Mouse (Mus musculus) hindbrain, postnatal 0 days (tissue): ENCODE data around the gene Gm45837. TPM values are rescaled to one million over a fixed set of nuclear protein-coding genes. Genes with fewer than 3 reads are reported as not detected.

Source experiments
- ATAC-seq: fragments of 200-750 bp; cut with Nextera tagmentation; 2 replicates; pipeline ENCODE4 v1.8.0; 2017; ENCODE audit warnings: mild to moderate bottlenecking, moderate TSS enrichment, moderate library complexity
- DNase-seq: peaks from one replicate; pipeline ENCODE4 v3.0.0-alpha.2; 2015; ENCODE audit warnings: low spot score
- H3K27ac ChIP-seq: fragments of 300-500 bp; sonication (generic); 2 replicates; pipeline ENCODE4 v1.5.1; 2014; ENCODE audit warnings: mild to moderate bottlenecking
- H3K27me3 ChIP-seq: fragments of 300-500 bp; sonication (generic); 2 replicates; pipeline ENCODE4 v1.6.1; 2014; ENCODE audit warnings: low read length, mixed read lengths; ENCODE audit not compliant: insufficient read depth
- H3K36me3 ChIP-seq: fragments of 300-500 bp; sonication (generic); 2 replicates; pipeline ENCODE4 v1.6.1; 2014; ENCODE audit warnings: low read length, mixed read lengths; ENCODE audit not compliant: insufficient read depth
- H3K4me1 ChIP-seq: fragments of 300-500 bp; sonication (generic); 2 replicates; pipeline ENCODE4 v1.6.1; 2014; ENCODE audit warnings: antibody characterized with exemption, low read length, mixed read lengths; ENCODE audit not compliant: insufficient read depth
- H3K4me2 ChIP-seq: fragments of 300-500 bp; sonication (generic); 2 replicates; pipeline ENCODE4 v1.6.1; 2014; ENCODE audit warnings: low read depth, mild to moderate bottlenecking, low read length, moderate library complexity, mixed read lengths
- H3K4me3 ChIP-seq: fragments of 300-500 bp; sonication (generic); 2 replicates; pipeline ENCODE4 v1.5.1; 2014; ENCODE audit warnings: low read length
- H3K9ac ChIP-seq: fragments of 300-500 bp; sonication (generic); replicated peaks from 2 replicates; pipeline ENCODE4 v1.6.1; 2014; ENCODE audit warnings: mild to moderate bottlenecking, low read length, moderate library complexity, mixed read lengths
- H3K9me3 ChIP-seq: fragments of 300-500 bp; sonication (generic); 2 replicates; pipeline ENCODE4 v1.6.1; 2016; ENCODE audit warnings: low read length, mixed read lengths
- CTCF ChIP-seq: IDR thresholded peaks from 2 replicates; pipeline ENCODE4 v1.5.1; 2016; ENCODE audit warnings: antibody characterized with exemption, control low read depth, low read depth
- WGBS: fragments of 180-500 bp; shearing (Covaris S2); extraction: QIAGEN DNeasy Blood & Tissue Kit; methylation state at CpG from one replicate; pipeline ENCODE4 v1.1.7; 2014; 5-methylcytosine and 5-hydroxymethylcytosine counted together
- polyA plus RNA-seq: library from polyadenylated mRNA; unstranded; fragments of >200 nt; fragmentation: Nextera tagmentation; extraction: Ambion mirVana; gene quantifications from 2 replicates; pipeline ENCODE4 v1.2.1, GENCODE M21; 2015
- total RNA-seq: library from RNA; depleted of rRNA; stranded (reverse); fragments of >200 nt; gene quantifications from 2 replicates; pipeline ENCODE4 v1.2.3, GENCODE M21; 2014

The Gm45837 gene
- total and polyA plus RNA-seq, 2 experiments from 2014 or later, result not detected

DNA sequence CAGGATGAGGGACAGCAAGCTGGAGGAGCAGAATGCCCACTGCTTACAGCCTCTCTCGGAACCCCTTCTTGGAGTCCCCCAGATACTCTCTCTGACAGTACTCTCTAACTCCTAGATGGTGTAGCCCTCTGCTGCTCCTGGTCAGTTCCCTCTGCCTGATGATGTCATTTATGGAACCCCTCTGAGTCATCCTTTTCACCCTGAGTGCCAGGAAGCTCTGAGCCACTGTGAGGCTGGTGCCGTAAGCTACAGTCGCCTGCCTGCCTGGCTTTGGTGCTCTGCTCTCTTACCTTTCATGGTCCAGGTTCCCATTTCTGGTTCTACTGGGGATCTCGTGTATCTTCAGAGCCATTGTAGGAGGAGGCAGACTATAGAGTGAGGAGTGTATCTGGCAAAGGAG is 13.5 kb upstream of the Gm45837 start:
- no peak for ATAC-seq
- H3K9me3 ChIP-seq, result no peaks in the 10 kb centered on the region

DNA sequence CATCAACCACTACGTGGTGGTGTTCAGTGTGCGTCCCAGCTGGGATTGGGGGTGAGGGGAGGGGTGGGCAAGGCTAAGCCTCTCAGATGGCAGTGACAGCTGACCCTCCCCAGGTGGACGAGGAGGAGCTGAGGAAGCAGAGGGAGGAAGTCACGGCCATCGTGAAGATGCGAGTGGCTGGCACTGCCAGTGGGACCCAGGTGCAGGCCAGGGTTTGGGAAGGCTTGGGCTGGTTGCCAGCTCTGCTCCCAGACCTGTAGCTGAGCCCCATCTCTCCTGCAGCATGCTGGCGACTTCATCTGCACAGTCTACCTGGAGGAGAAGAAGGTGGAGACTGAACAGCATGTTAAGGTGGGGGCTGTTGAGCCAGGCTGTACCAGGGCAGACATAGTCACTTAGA is 9.2 kb upstream of the Gm45837 start:
- 68% methylated on average over 7 of the region's 7 CpGs for WGBS

More for the DNA sequence above, 13.5 kb upstream of the Gm45837 start:
- no peak overlapping the region for H3K27ac ChIP-seq
- 90% methylated on average over 4 of the region's 4 CpGs for WGBS
- 0 out of 2 replicates have a peak, but pooled peaks cover 3% of the 10 kb centered on the region for H3K4me1 ChIP-seq
- H3K36me3 ChIP-seq, result peaks cover 9% of the 10 kb centered on the region; the same call in 1 of the 2 replicates
- no peak overlapping the region for H3K4me3 ChIP-seq
- no peak for DNase-seq
- H3K27me3 ChIP-seq, result no peaks in the 10 kb centered on the region
- no peak for TF ChIP-seq CTCF
- no peak overlapping the region for H3K9ac ChIP-seq
- no peak overlapping the region for H3K4me2 ChIP-seq

DNA sequence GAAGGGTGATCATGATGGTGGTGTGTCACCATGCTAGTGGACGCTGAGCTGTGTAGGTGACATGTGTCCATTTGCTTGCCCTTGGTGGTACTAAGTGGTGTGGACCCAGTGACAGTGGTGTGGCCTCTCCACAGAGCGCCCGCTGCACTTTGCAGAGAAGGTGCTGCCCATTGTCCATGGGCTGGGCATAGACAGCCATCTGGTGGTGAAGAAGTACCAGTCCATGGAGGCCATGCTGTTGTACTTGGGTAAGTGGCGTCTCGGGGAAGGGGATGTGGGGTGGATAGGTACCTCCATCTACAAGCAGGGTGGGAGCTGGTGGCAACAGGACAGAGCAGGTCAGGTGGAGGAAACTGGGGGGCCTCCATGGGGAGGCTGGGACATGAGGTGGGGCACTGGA is 6.9 kb upstream of the Gm45837 start:
- Histone ChIP-seq H3K9me3 (no peaks in the 10 kb centered on the region), H3K27me3 (no peaks in the 10 kb centered on the region), H3K27ac (no peak overlapping the region), H3K4me2 (no peak overlapping the region), H3K4me1 (no peaks in the 10 kb centered on the region), H3K36me3 (peaks cover 9% of the 10 kb centered on the region; the same call in 1 of the 2 replicates), H3K4me3 (no peak overlapping the region), H3K9ac (no peak overlapping the region)
- WGBS, result 94% methylated on average over 5 of the region's 5 CpGs
- TF ChIP-seq CTCF, result peak; percentile 50
- ATAC-seq (no peak), DNase-seq (no peak)

More for the DNA sequence above, 9.2 kb upstream of the Gm45837 start:
- peaks cover 9% of the 10 kb centered on the region; the same call in 1 of the 2 replicates for H3K36me3 ChIP-seq
- no peaks in the 10 kb centered on the region for H3K9me3 ChIP-seq
- no peak for ATAC-seq
- H3K9ac ChIP-seq, result no peak overlapping the region
- no peaks in the 10 kb centered on the region for H3K27me3 ChIP-seq
- no peak for DNase-seq
- H3K4me2 ChIP-seq, result no peak overlapping the region
- no peak for TF ChIP-seq CTCF
- no peak overlapping the region for H3K27ac ChIP-seq
- H3K4me3 ChIP-seq, result no peak overlapping the region
- no peaks in the 10 kb centered on the region for H3K4me1 ChIP-seq

DNA sequence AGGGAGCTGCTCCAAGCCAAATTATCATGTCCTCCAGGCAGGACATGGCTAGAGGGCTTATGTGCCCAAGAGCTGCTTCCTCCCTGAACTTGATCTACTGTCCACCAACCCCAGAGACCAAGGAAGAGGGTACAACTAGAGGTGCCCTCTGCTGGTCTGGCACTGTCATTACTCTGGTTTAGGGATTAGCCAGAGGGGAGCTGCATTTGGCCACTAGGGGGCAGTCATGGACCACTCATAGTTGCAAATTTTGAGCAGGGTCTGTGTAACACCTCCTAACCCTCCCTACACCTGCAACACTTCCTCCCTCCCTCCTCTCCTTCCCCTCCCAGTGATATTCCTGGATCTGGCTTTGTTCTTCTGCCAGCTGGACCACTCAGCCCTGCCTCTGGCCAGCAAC is 2.1 kb downstream of the Gm45837 start:
- peak; percentile 100 for TF ChIP-seq CTCF
- Histone ChIP-seq H3K9me3 (no peaks in the 10 kb centered on the region), H3K9ac (no peak overlapping the region), H3K4me3 (no peak overlapping the region), H3K27me3 (no peaks in the 10 kb centered on the region), H3K27ac (no peak overlapping the region), H3K4me1 (peaks cover 9% of the 10 kb centered on the region), H3K4me2 (no peak overlapping the region), H3K36me3 (no peaks in the 10 kb centered on the region)
- DNase-seq (peak; percentile 93), ATAC-seq (peak; percentile 75)

DNA sequence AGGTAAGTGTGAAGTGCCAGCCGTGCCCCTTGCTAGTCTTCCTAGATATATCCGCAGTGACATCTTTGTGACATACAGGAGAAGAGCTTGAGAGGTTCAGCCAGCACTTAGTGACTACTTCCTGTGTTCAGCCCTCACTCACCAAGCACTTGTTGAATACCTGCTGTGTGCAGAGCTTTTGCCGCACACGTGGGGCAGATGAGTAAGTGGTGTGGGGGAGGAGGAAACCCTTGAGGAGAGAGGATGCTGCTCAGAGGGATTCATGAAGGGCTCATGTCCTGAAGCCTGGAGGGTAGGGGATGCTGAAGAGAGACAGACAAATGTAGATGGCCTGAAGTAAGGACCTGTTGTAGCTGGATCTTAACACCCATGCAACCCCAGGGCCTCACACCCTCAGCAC is 3.5 kb downstream of the Gm45837 start:
- Histone ChIP-seq H3K4me1 (peaks cover 9% of the 10 kb centered on the region), H3K27ac (no peak overlapping the region; the same call in 1 of the 2 replicates), H3K36me3 (no peaks in the 10 kb centered on the region), H3K4me3 (no peak overlapping the region), H3K27me3 (no peaks in the 10 kb centered on the region), H3K9me3 (no peaks in the 10 kb centered on the region), H3K4me2 (no peak overlapping the region), H3K9ac (no peak overlapping the region)
- WGBS, result 59% methylated on average over 4 of the region's 4 CpGs
- no peak for DNase-seq
- no peak for ATAC-seq
- no peak for TF ChIP-seq CTCF

DNA sequence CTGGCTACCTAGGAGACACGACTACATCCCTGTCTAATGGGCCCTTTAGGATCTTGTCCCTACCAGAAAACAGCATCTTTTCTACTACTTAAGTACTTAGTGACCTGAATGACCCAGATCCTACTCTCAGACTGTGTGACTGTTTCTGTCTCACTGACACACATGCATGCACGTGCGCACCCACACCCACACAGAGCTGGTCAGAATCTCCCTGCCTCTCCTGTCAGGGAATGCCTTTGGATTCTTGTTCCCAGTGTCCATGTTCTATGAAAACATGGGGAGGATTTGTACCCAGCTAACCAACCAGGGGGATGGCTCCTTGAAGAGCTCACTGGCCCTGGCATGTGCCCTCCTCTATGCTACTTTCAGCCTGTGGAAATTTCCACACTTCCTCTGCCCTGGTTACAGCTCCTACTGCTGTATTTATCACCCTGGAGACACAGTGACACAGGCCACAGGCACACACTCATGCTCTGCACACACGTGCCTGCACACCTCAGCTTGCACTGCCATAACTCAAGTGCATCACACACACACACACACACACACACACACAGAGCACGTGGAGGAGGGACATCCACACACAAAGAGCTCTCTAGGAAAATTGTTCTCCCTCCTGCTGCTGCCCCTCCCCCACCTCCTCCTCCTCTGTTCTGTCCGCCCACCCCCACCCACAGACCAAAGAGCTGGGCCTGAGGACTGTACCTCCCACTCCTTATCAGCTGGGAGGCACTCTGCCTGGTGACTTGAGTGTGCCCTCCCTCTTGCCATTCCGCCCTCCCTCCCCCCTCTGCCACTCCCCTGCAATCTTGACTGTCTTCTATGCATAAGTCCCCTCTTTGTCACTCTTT is 4.2 kb downstream of the Gm45837 start:
- no peak overlapping the region; the same call in 1 of the 2 replicates for H3K27ac ChIP-seq
- TF ChIP-seq CTCF, result no peak
- no peaks in the 10 kb centered on the region for H3K9me3 ChIP-seq
- H3K4me3 ChIP-seq, result no peak overlapping the region
- ATAC-seq (peak; percentile 60), DNase-seq (peak; percentile 40)
- H3K4me2 ChIP-seq, result no peak overlapping the region
- H3K9ac ChIP-seq, result no peak overlapping the region
- H3K36me3 ChIP-seq, result no peaks in the 10 kb centered on the region
- 24% methylated on average over 7 of the region's 7 CpGs for WGBS
- H3K27me3 ChIP-seq, result no peaks in the 10 kb centered on the region
- H3K4me1 ChIP-seq, result peaks cover 9% of the 10 kb centered on the region
